Mouse (Mus musculus) heart, adult 2 months (tissue): ENCODE measurements at regions not wholly inside any gene's neighbourhood (a gene's known extent, or its start where the extent isn't known, plus 50 kb on each side); places are given as distances from the start of the nearest gene placed in this dataset.

Experiments
- DNase-seq, 2 experiments: peaks; one replicate each; pipeline ENCODE4 v3.0.0; 2021
- H3K27ac ChIP-seq: fragments of 200-600 bp; 2 replicates; pipeline ENCODE4 v1.8.1; 2022
- H3K27me3 ChIP-seq: fragments of 200-500 bp; 2 replicates; pipeline ENCODE4 v1.6.1; 2012; ENCODE audit warnings: mild to moderate bottlenecking, low read length, inconsistent platforms, mixed read lengths; ENCODE audit not compliant: control insufficient read depth, insufficient read depth
- H3K36me3 ChIP-seq: fragments of 200-500 bp; 2 replicates; pipeline ENCODE4 v1.6.1; 2012; ENCODE audit warnings: low read length, inconsistent platforms; ENCODE audit not compliant: control insufficient read depth, insufficient read depth
- H3K4me1 ChIP-seq: fragments of 200-500 bp; 2 replicates; pipeline ENCODE4 v1.6.1; 2011; ENCODE audit warnings: low read length; ENCODE audit not compliant: control insufficient read depth, insufficient read depth
- H3K4me3 ChIP-seq: fragments of 200-600 bp; 2 replicates; pipeline ENCODE4 v1.8.1; 2022
- H3K79me2 ChIP-seq: fragments of 200-500 bp; replicated peaks from 2 replicates; pipeline ENCODE4 v1.6.1; 2012; ENCODE audit warnings: mild to moderate bottlenecking, inconsistent platforms, low read length, moderate library complexity, mixed read lengths; ENCODE audit not compliant: control insufficient read depth, insufficient read depth
- H3K9ac ChIP-seq: fragments of 200-500 bp; 2 replicates; pipeline ENCODE4 v1.6.1; 2012; ENCODE audit warnings: low read depth, mild to moderate bottlenecking, control low read depth, inconsistent platforms, low read length, mixed read lengths
- CTCF ChIP-seq: fragments of 200-600 bp; IDR thresholded peaks from 2 replicates; pipeline ENCODE4 v1.8.1; 2022; ENCODE audit warnings: antibody characterized with exemption, mild to moderate bottlenecking, moderate library complexity
- EP300 ChIP-seq: fragments of 200-500 bp; IDR thresholded peaks from 2 replicates; pipeline ENCODE4 v1.6.1; 2011; ENCODE audit warnings: low read depth, low read length, control low read depth; ENCODE audit not compliant: insufficient read depth
- POLR2A ChIP-seq: fragments of 200-500 bp; IDR thresholded peaks from 2 replicates; pipeline ENCODE4 v1.6.1; 2011; ENCODE audit warnings: mild to moderate bottlenecking, low read depth, low read length, control low read depth; ENCODE audit not compliant: insufficient read depth
- WGBS: fragments of 180-500 bp; shearing (Covaris S2); methylation state at CpG from one replicate; pipeline ENCODE4 v1.1.7; 2018; 5-methylcytosine and 5-hydroxymethylcytosine counted together
- intact Hi-C: fragments of 180-260 bp; cut with DNase I; formaldehyde crosslinking; loops from one replicate; pipeline ENCODE4 v1.15.1; 2025

DNA sequence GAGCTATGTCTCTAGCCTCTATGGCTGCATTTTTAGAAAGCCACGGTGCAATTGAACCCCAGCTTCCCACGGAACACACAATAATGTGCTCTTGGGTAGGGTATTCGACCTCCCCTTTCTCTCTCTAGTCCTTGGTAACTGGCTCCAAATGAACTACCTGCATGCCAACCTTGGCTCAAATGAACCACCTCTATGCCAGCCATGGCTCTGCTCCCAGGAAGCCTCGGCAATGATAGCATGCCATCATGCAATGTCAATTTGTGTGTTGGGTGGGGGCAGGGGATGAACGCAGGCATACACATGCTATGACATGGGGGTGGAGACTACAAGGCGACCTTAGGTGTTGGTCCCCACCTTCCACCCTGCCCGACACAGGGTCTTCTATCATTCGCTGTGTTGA is 170.5 kb upstream of the Gli2 start:
- intact Hi-C loops, result no loop called here
- no peak overlapping the region for H3K9ac ChIP-seq
- DNase-seq, result peak; percentile 59
- no peak overlapping the region for H3K27ac ChIP-seq
- 68% methylated on average over 8 of the region's 8 CpGs for WGBS
- TF ChIP-seq POLR2A (no peak), CTCF (no peak), EP300 (0 out of 2 replicates have a peak, but pooled peaks have one; percentile 23)
- peaks cover 2% of the 10 kb centered on the region; the same call in 1 of the 2 replicates for H3K36me3 ChIP-seq
- H3K4me1 ChIP-seq, result peaks cover 14% of the 10 kb centered on the region
- H3K79me2 ChIP-seq, result no peaks in the 10 kb centered on the region
- H3K27me3 ChIP-seq, result no peaks in the 10 kb centered on the region
- H3K4me3 ChIP-seq, result no peak overlapping the region

GRCm38 (mm10) chr1:119221901-119222300 is 168.5 kb upstream of the Gli2 start:
- 79% methylated on average over 6 of the region's 6 CpGs for WGBS
- H3K27me3 ChIP-seq, result no peaks in the 10 kb centered on the region
- no peak overlapping the region for H3K9ac ChIP-seq
- H3K79me2 ChIP-seq, result no peaks in the 10 kb centered on the region
- H3K36me3 ChIP-seq, result peaks cover 2% of the 10 kb centered on the region; the same call in 1 of the 2 replicates
- DNase-seq, result no peak
- peaks cover 19% of the 10 kb centered on the region for H3K4me1 ChIP-seq
- intact Hi-C loops, result no loop called here
- no peak overlapping the region for H3K4me3 ChIP-seq
- TF ChIP-seq EP300, result no peak
- TF ChIP-seq POLR2A, result no peak
- TF ChIP-seq CTCF, result no peak
- no peak overlapping the region for H3K27ac ChIP-seq

- H3K9ac ChIP-seq, result no peak overlapping the region
- no peak overlapping the region for H3K27ac ChIP-seq
- no peak for DNase-seq
- peaks cover 2% of the 10 kb centered on the region; the same call in 1 of the 2 replicates for H3K36me3 ChIP-seq
- no peaks in the 10 kb centered on the region for H3K27me3 ChIP-seq
- H3K79me2 ChIP-seq, result no peaks in the 10 kb centered on the region
- 81% methylated on average over 7 of the region's 7 CpGs for WGBS
- TF ChIP-seq POLR2A (no peak), CTCF (no peak), EP300 (no peak)
- peaks cover 19% of the 10 kb centered on the region for H3K4me1 ChIP-seq
- intact Hi-C loops, result no loop called here
- H3K4me3 ChIP-seq, result no peak overlapping the region
These were observed 167.6 kb upstream of the Gli2 start for GRCm38 (mm10) chr1:119221012-119221411.

- Histone ChIP-seq H3K4me3 (no peak overlapping the region), H3K27ac (no peak overlapping the region), H3K27me3 (no peaks in the 10 kb centered on the region), H3K79me2 (no peaks in the 10 kb centered on the region), H3K9ac (no peak overlapping the region), H3K36me3 (peaks cover 2% of the 10 kb centered on the region; the same call in 1 of the 2 replicates), H3K4me1 (peaks cover 19% of the 10 kb centered on the region)
- TF ChIP-seq POLR2A, result no peak
- peak; percentile 46; the same call in 1 of the 2 replicates for TF ChIP-seq EP300
- 33% methylated on average over 10 of the region's 10 CpGs for WGBS
- intact Hi-C loops, result no loop called here
- peak; percentile 35 to 36 for DNase-seq
These were observed 166.4 kb upstream of the Gli2 start for GRCm38 (mm10) chr1:119219817-119220216.

DNA sequence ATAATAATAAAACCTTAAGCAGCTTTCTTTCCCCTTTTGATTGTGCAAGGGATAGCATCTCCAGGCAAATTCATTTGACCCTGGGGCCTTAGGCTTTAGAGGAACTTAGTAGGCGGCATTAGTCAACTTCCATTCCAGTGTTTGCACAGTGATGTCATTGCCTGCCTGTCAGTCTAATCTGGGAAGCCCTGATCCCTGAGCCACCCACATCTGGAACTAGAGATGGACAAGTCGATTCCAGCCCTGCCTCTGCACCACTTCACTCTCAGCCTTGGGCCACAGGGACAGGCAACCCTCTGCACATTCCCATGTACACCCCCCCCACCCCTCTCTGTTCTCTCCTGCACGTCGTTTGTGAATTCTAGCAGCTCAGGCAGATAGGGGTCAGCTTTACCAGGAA is 164.0 kb upstream of the Gli2 start:
- peaks cover 17% of the 10 kb centered on the region for H3K4me1 ChIP-seq
- TF ChIP-seq POLR2A (no peak), CTCF (no peak), EP300 (no peak)
- no peak overlapping the region for H3K27ac ChIP-seq
- peaks cover 2% of the 10 kb centered on the region; the same call in 1 of the 2 replicates for H3K36me3 ChIP-seq
- no peak overlapping the region for H3K4me3 ChIP-seq
- DNase-seq, result no peak
- H3K79me2 ChIP-seq, result no peaks in the 10 kb centered on the region
- H3K27me3 ChIP-seq, result no peaks in the 10 kb centered on the region
- no peak overlapping the region for H3K9ac ChIP-seq
- 33% methylated on average over 4 of the region's 4 CpGs for WGBS
- intact Hi-C loops, result no loop called here

- intact Hi-C loops, result loop anchor here (2.0 kb wide), 1 partner anchor 27 kb away; no protein-coding TSS in a partner anchor
- Histone ChIP-seq H3K36me3 (no peaks in the 10 kb centered on the region), H3K79me2 (no peaks in the 10 kb centered on the region), H3K4me1 (peaks cover 7% of the 10 kb centered on the region), H3K27me3 (no peaks in the 10 kb centered on the region), H3K4me3 (no peak overlapping the region), H3K9ac (no peak overlapping the region), H3K27ac (no peak overlapping the region)
- peak; percentile 64 to 75 for DNase-seq
- peak; percentile 62 for TF ChIP-seq CTCF
- TF ChIP-seq POLR2A, result no peak
- TF ChIP-seq EP300, result 0 out of 2 replicates have a peak, but pooled peaks have one; percentile 25
- 6% methylated on average over 7 of the region's 7 CpGs for WGBS
These were observed 156.2 kb upstream of the Gli2 start for GRCm38 (mm10) chr1:119209607-119210007.
